ENCODE assay signal across 8 mouse cellular contexts in genomic region chr15:79402836-79403762, GRCm38 (mm10). TPM values are rescaled to one million over a fixed set of nuclear protein-coding genes. Genes with fewer than 3 reads are reported as not detected.
DNase-seq lines count a peak whose midpoint lies in the region; ATAC-seq and TF ChIP-seq lines count a peak whose summit lies in the region.

Gene Tmem184b (minus strand): TSS chr15:79403569.

- under 1% methylated on average over 89 of the region's 90 CpGs for WGBS in kidney, embryonic 14.5 days
- WGBS in limb, embryonic 14.5 days, result under 1% methylated on average over 61 of the region's 90 CpGs
- under 1% methylated on average over 80 of the region's 90 CpGs for WGBS in midbrain, embryonic 16.5 days

- H3K4me1 ChIP-seq in embryonic fibroblast, embryonic 13.5 days (ENCODE audit: control insufficient read depth, insufficient read depth, low read length), result peaks cover 22% of the 10 kb centered on the region
- H3K4me1 ChIP-seq in kidney, embryonic 14.5 days (ENCODE audit: control insufficient read depth, insufficient read depth, low read length), result peaks cover 37% of the 10 kb centered on the region
- H3K4me1 ChIP-seq in limb, embryonic 14.5 days (ENCODE audit: control insufficient read depth, insufficient read depth, low read length), result peaks cover 22% of the 10 kb centered on the region
- peaks cover 35% of the 10 kb centered on the region for H3K4me1 ChIP-seq in midbrain, embryonic 16.5 days (ENCODE audit: control insufficient read depth, insufficient read depth, low read length)

- peak within 1 kb of the TSS; percentile 40 for H3K27ac ChIP-seq in embryonic fibroblast, embryonic 13.5 days (ENCODE audit: insufficient read depth, low read length)
- H3K27ac ChIP-seq in kidney, embryonic 14.5 days (ENCODE audit: low read depth, low read length), result peak within 1 kb of the TSS; percentile 71
- peak within 1 kb of the TSS; percentile 74 for H3K27ac ChIP-seq in limb, embryonic 14.5 days (replicated peaks; ENCODE audit: low read depth, low read length)
- peak within 1 kb of the TSS; percentile 76 for H3K27ac ChIP-seq in midbrain, embryonic 16.5 days (ENCODE audit: low read length)

- H3K9me3 ChIP-seq in kidney, embryonic 14.5 days (ENCODE audit: control insufficient read depth, low read length), result no peaks in the 10 kb centered on the region
- no peaks in the 10 kb centered on the region for H3K9me3 ChIP-seq in limb, embryonic 14.5 days (ENCODE audit: control insufficient read depth, low read length)
- no peaks in the 10 kb centered on the region for H3K9me3 ChIP-seq in midbrain, embryonic 16.5 days (replicated peaks; ENCODE audit: control insufficient read depth, low read length, poor library complexity, severe bottlenecking)

- ATAC-seq in kidney, embryonic 14.5 days (ENCODE audit: low FRiP score, low TSS enrichment), result peak; percentile 83
- peak; percentile 91 for ATAC-seq in limb, embryonic 14.5 days (ENCODE audit: low FRiP score, low read depth)
- peak; percentile 89 for ATAC-seq in midbrain, embryonic 16.5 days

- peak within 1 kb of the TSS; percentile 95 for H3K4me3 ChIP-seq in embryonic fibroblast, embryonic 13.5 days (ENCODE audit: insufficient read depth, low read length)
- peak within 1 kb of the TSS; percentile 92 for H3K4me3 ChIP-seq in kidney, embryonic 14.5 days (ENCODE audit: low read length)
- H3K4me3 ChIP-seq in limb, embryonic 14.5 days (replicated peaks; ENCODE audit: low read length), result peak within 1 kb of the TSS; percentile 94
- H3K4me3 ChIP-seq in midbrain, embryonic 16.5 days (ENCODE audit: low read depth, low read length), result peak within 1 kb of the TSS; percentile 93

- H3K9ac ChIP-seq in kidney, embryonic 14.5 days (ENCODE audit: low read depth, low read length), result peak within 1 kb of the TSS; percentile 90
- H3K9ac ChIP-seq in limb, embryonic 14.5 days (ENCODE audit: low read depth, low read length, severe bottlenecking), result peak within 1 kb of the TSS; percentile 81
- peak within 1 kb of the TSS; percentile 98 for H3K9ac ChIP-seq in midbrain, embryonic 16.5 days (ENCODE audit: low read depth, low read length)

- no peak for TF ChIP-seq CTCF in embryonic fibroblast, embryonic 13.5 days (IDR thresholded peaks at IDR 0.05; ENCODE audit: borderline replicate concordance, insufficient read depth, low read length)

- H3K27me3 ChIP-seq in kidney, embryonic 14.5 days (ENCODE audit: control insufficient read depth, insufficient read depth, low read length), result no peaks in the 10 kb centered on the region
- H3K27me3 ChIP-seq in limb, embryonic 14.5 days (ENCODE audit: control insufficient read depth, insufficient read depth, low read length), result no peaks in the 10 kb centered on the region
- no peaks in the 10 kb centered on the region for H3K27me3 ChIP-seq in midbrain, embryonic 16.5 days (ENCODE audit: control insufficient read depth, insufficient read depth, low read depth, low read length)

- peak; percentile 88 to 92 for DNase-seq in B cell, adult 2 months
- peak; percentile 91 for DNase-seq in brain, adult 2 months (ENCODE audit: low read depth, low spot score)
- DNase-seq in heart, adult 9 months (ENCODE audit: low spot score in 2 of 2), result peak; percentile 89 to 91
- DNase-seq in limb, embryonic 14.5 days (ENCODE audit: low spot score), result peak; percentile 78
- peak; percentile 80 to 86 for DNase-seq in spleen, postnatal 10 days (ENCODE audit: low spot score in 2 of 2)

- peak within 1 kb of the TSS; percentile 55 for H3K4me2 ChIP-seq in kidney, embryonic 14.5 days (replicated peaks; ENCODE audit: low read depth, low read length)
- H3K4me2 ChIP-seq in limb, embryonic 14.5 days (replicated peaks; ENCODE audit: low read depth, low read length, severe bottlenecking), result peak within 1 kb of the TSS; percentile 67
- H3K4me2 ChIP-seq in midbrain, embryonic 16.5 days (ENCODE audit: low read length), result peak within 1 kb of the TSS; percentile 89

- H3K36me3 ChIP-seq in kidney, embryonic 14.5 days (ENCODE audit: control insufficient read depth, insufficient read depth, low read length), result no peaks in the 10 kb centered on the region
- H3K36me3 ChIP-seq in limb, embryonic 14.5 days (ENCODE audit: control insufficient read depth, insufficient read depth, low read length), result 0 out of 2 replicates have a peak, but pooled peaks cover 4% of the 10 kb centered on the region
- H3K36me3 ChIP-seq in midbrain, embryonic 16.5 days (ENCODE audit: control insufficient read depth, insufficient read depth, low read length), result no peaks in the 10 kb centered on the region

- peak; percentile 57 for TF ChIP-seq POLR2A in embryonic fibroblast, embryonic 13.5 days (IDR thresholded peaks at IDR 0.05; ENCODE audit: low read depth, low read length)
- peak; percentile 68; the same call in 1 of the 2 replicates for TF ChIP-seq POLR2A in limb, embryonic 14.5 days (IDR thresholded peaks at IDR 0.05; ENCODE audit: borderline replicate concordance, extremely low read depth, insufficient read depth, insufficient read length)

RNA-seq across cellular contexts. Expression of gene Tmem184b, which starts in this region (rescaled TPM):
- polyA plus RNA-seq in embryonic fibroblast, embryonic 13.5 days (2011; ENCODE audit: insufficient read length, low read depth, missing spikeins), result 82.2 and 98.9 TPM in 2 replicates
- polyA plus RNA-seq in kidney, embryonic 14.5 days (2014; fragmentation: Nextera tagmentation; extraction: Ambion mirVana), result 45.8 and 63.1 TPM in 2 replicates
- 121 and 163 TPM in 2 replicates for polyA plus RNA-seq in limb, embryonic 14.5 days (2012; rRNA removed)
- 67.9 and 76.8 TPM in 2 replicates for polyA plus RNA-seq in limb, embryonic 14.5 days (2014; fragmentation: Nextera tagmentation; extraction: Ambion mirVana)
- 42.5 and 43.2 TPM in 2 replicates for polyA plus RNA-seq in midbrain, embryonic 16.5 days (2015; fragmentation: Nextera tagmentation; extraction: Ambion mirVana)

Comparison
In these comparisons a context has a peak if more than half of its experiments do, and no peak if none do; other contexts are left out.
1. Peak in every context shown above with its lines: DNase-seq, ATAC-seq, H3K4me3 ChIP-seq and H3K27ac ChIP-seq.